Mouse (Mus musculus) ES-Bruce4 (cell line): ENCODE data around the gene Gm4881. TPM values are rescaled to one million over a fixed set of nuclear protein-coding genes. Genes with fewer than 3 reads are reported as not detected.

ENCODE experiments used
- H3K27ac ChIP-seq: 2 replicates; pipeline ENCODE4 v1.5.1; 2012; ENCODE audit warnings: low read length, inconsistent platforms; ENCODE audit not compliant: insufficient read depth
- H3K27me3 ChIP-seq: 2 replicates; pipeline ENCODE4 v1.6.1; 2012; ENCODE audit warnings: mild to moderate bottlenecking, low read length, inconsistent platforms; ENCODE audit not compliant: control insufficient read depth, poor library complexity, insufficient read depth, severe bottlenecking
- H3K36me3 ChIP-seq: 2 replicates; pipeline ENCODE4 v1.6.1; 2012; ENCODE audit warnings: inconsistent platforms, mild to moderate bottlenecking, low read length, moderate library complexity; ENCODE audit not compliant: control insufficient read depth, poor library complexity, insufficient read depth, severe bottlenecking
- H3K4me1 ChIP-seq: one replicate; pipeline ENCODE4 v1.8.1; 2011; ENCODE audit warnings: low read length; ENCODE audit not compliant: control insufficient read depth, insufficient read depth
- H3K4me3 ChIP-seq: 2 replicates; pipeline ENCODE4 v1.5.1; 2011; ENCODE audit warnings: low read depth, mild to moderate bottlenecking, low read length
- H3K9ac ChIP-seq: 2 replicates; pipeline ENCODE4 v1.6.1; 2012; ENCODE audit warnings: low read depth, mild to moderate bottlenecking, inconsistent platforms; ENCODE audit not compliant: poor library complexity, severe bottlenecking
- H3K9me3 ChIP-seq: replicated peaks from 2 replicates; pipeline ENCODE4 v1.6.1; 2012; ENCODE audit warnings: mild to moderate bottlenecking, low read length, inconsistent platforms; ENCODE audit not compliant: control insufficient read depth, poor library complexity, insufficient read depth, severe bottlenecking
- CTCF ChIP-seq: IDR thresholded peaks from one replicate; pipeline ENCODE4 v1.8.1; 2011; ENCODE audit warnings: low read depth, low read length
- EP300 ChIP-seq: IDR thresholded peaks from 2 replicates; pipeline ENCODE4 v1.6.1; 2011; ENCODE audit warnings: low read depth, low read length; ENCODE audit not compliant: insufficient read depth
- POLR2A ChIP-seq: IDR thresholded peaks from one replicate; pipeline ENCODE4 v1.8.1; 2011; ENCODE audit warnings: low read length; ENCODE audit not compliant: insufficient read depth
- polyA plus RNA-seq: library from polyadenylated mRNA; stranded (reverse); fragments of >200 nt; gene quantifications from 2 replicates; pipeline ENCODE4 v1.2.4, GENCODE M21; 2011; ENCODE audit warnings: low read depth; ENCODE audit not compliant: missing spikeins, insufficient read depth, insufficient read length

The Gm4881 gene
- polyA plus RNA-seq, 1 experiment = not detected

GRCm38 (mm10) chr7:24903444-24903825 is 40.9 kb downstream of the Gm4881 start:
- H3K36me3 ChIP-seq = no peaks in the 10 kb centered on the region
- H3K4me3 ChIP-seq = peak overlapping the region; percentile 53
- H3K27me3 ChIP-seq = no peaks in the 10 kb centered on the region
- H3K27ac ChIP-seq = no peak overlapping the region
- H3K9ac ChIP-seq = peak overlapping the region; percentile 77
- TF ChIP-seq CTCF = no peak
- TF ChIP-seq EP300 = no peak
- no peak for TF ChIP-seq POLR2A
- H3K4me1 ChIP-seq = peaks cover 6% of the 10 kb centered on the region
- no peaks in the 10 kb centered on the region for H3K9me3 ChIP-seq

GRCm38 (mm10) chr7:24902630-24903443 is 41.5 kb downstream of the Gm4881 start, which contains the start of gene Arhgef1:
TSS of gene Arhgef1 (plus strand) at chr7:24902912.
- no peak for TF ChIP-seq POLR2A
- TF ChIP-seq CTCF = no peak
- TF ChIP-seq EP300 = no peak
- H3K36me3 ChIP-seq = no peaks in the 10 kb centered on the region
- no peaks in the 10 kb centered on the region for H3K27me3 ChIP-seq
- H3K9ac ChIP-seq = peak within 1 kb of the TSS; percentile 77
- peaks cover 3% of the 10 kb centered on the region for H3K4me1 ChIP-seq
- H3K4me3 ChIP-seq = peak within 1 kb of the TSS; percentile 62
- H3K27ac ChIP-seq = peak within 1 kb of the TSS; percentile 12
- no peaks in the 10 kb centered on the region for H3K9me3 ChIP-seq

GRCm38 (mm10) chr7:24902264-24902629 is 42.0 kb downstream of the Gm4881 start:
- H3K27ac ChIP-seq = peak overlapping the region; percentile 12
- peaks cover 3% of the 10 kb centered on the region for H3K4me1 ChIP-seq
- no peaks in the 10 kb centered on the region for H3K36me3 ChIP-seq

GRCm38 (mm10) chr7:24901842-24902241 is 42.5 kb downstream of the Gm4881 start:
- Histone ChIP-seq H3K4me3 (no peak overlapping the region), H3K27ac (no peak overlapping the region), H3K9me3 (no peaks in the 10 kb centered on the region), H3K4me1 (peaks cover 3% of the 10 kb centered on the region), H3K36me3 (no peaks in the 10 kb centered on the region), H3K27me3 (no peaks in the 10 kb centered on the region), H3K9ac (peak overlapping the region; percentile 77; the same call in 1 of the 2 replicates)
- no peak for TF ChIP-seq CTCF

More at GRCm38 (mm10) chr7:24902264-24902629, 42.0 kb downstream of the Gm4881 start:
- Histone ChIP-seq H3K9me3 (no peaks in the 10 kb centered on the region), H3K9ac (peak overlapping the region; percentile 77), H3K27me3 (no peaks in the 10 kb centered on the region), H3K4me3 (peak overlapping the region; percentile 62)
- TF ChIP-seq CTCF (no peak), EP300 (no peak), POLR2A (no peak)

GRCm38 (mm10) chr7:24901114-24901513 is 43.2 kb downstream of the Gm4881 start:
- TF ChIP-seq POLR2A = no peak
- TF ChIP-seq EP300 = no peak
- TF ChIP-seq CTCF = no peak

GRCm38 (mm10) chr7:24897959-24898358 is 46.3 kb downstream of the Gm4881 start:
- Histone ChIP-seq H3K4me1 (peaks cover 3% of the 10 kb centered on the region), H3K27ac (no peak overlapping the region), H3K27me3 (no peaks in the 10 kb centered on the region), H3K9ac (no peak overlapping the region), H3K4me3 (no peak overlapping the region), H3K9me3 (no peaks in the 10 kb centered on the region), H3K36me3 (no peaks in the 10 kb centered on the region)
- TF ChIP-seq EP300 (no peak), POLR2A (no peak), CTCF (no peak)

More at GRCm38 (mm10) chr7:24901114-24901513, 43.2 kb downstream of the Gm4881 start:
- Histone ChIP-seq H3K27ac (no peak overlapping the region), H3K9me3 (no peaks in the 10 kb centered on the region), H3K36me3 (no peaks in the 10 kb centered on the region), H3K4me3 (no peak overlapping the region), H3K27me3 (no peaks in the 10 kb centered on the region), H3K4me1 (peaks cover 3% of the 10 kb centered on the region), H3K9ac (no peak overlapping the region)
